Mouse (Mus musculus): ENCODE results near the gene Gpr183.

Gene Gpr183

DNA sequence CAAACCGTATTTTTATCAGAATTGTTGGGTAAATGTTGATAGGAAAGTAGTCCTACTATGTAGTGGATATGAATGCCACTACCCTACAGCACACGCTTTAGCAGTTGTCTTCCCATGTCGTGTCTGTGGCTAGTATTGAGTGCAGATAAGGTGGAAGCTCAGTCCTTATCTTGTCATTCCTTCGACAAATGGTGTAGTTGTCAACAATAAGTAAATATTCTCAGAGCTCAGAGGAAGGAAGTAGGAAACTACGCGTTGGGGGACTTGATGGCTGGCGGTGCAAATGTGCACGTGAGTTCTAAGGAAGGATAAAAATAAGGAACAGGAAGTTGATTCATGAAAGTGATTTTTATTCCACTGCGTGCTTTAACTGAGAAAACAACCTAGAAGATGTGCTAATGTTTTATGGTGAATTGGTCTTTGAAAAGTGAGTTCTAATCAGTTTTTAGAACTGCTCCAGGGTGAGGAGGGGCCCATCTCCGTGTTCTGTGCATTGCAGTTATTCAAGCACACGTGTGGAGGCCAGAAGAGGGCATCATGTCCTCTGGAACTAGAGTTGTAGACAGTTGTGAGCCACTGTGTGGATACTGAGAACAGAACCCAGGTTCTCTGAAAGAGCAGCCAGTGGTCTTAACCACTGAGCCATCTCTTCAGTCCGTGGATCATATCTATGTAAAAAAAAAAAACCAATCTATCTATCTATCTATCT lies 35.6 kb downstream of the Gpr183 start:
- no peak for DNase-seq

DNA sequence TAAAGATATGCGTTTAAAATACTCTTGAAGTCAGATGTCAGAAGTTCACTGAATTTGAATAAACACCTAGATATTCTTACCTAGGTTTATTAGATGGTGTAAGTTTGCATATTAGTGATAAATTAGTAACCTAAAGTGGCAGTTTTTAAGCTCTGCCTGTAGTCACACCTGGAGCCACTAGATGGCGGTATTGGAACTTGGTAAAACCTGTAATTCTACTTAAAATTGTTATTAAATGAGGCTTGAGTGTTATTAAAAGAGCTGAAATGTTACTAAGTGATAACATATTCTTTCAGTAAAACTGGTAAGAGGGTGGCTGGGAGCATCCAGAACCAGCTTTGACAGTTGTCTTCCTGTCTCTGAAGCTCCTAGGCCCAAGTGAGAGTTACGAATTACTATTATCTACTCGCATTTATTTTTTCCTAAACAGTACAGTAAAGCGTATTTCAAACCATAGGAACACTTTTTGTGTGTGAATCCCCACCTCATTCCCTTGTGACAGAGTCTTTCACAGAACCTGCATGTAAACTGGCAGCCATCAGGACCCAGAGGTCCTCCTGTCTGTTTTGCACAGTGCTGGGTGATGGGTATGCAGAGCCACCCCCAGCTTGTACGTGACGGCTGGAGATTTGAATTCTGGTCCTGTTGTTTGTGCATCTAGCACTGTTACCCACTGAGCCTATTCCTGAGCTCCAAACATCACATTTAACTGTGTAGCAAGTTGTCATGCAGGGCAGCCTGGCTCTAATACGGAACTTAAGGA lies 36.4 kb downstream of the Gpr183 start:
- DNase-seq = peak; percentile 29

DNA sequence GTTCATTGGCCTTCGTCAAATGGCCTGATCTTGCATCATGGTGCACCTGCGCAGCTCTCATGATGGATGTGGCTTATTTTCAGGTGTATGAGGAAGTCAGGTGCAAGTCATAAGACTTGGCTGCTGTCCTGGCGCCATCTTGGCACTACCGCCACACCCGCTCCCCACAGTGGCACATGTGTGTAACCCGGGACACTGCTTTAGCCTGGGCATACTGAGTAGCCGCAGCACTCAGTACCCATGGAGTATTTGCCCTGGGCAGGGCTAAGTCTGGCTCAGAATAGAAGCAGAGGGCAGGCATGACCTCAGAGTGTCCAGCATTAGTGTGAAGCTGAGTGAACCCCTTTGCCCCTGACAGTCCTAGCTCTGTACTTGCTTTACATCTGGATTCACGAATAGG lies 37.5 kb downstream of the Gpr183 start:
- DNase-seq = no peak

DNA sequence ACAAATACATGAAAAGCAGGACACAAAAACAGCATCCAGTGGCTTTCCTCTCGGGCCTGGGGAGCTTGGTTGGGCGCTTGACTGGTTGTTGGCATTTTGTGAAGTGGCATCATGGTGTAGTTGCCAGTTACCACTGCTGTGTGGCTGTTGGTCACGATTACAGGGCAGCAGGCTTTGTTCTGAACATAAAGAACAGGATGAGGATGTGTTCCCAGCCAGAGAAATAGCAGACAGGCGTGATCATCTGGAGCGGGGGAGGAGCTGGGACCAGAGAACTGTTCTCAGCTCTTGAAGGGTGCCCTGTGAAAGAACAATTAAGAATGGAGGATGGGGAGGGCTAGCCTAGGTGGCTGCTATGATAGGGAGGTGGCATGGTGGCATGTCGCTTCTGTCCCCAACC lies 38.1 kb downstream of the Gpr183 start:
- no peak for DNase-seq

DNA sequence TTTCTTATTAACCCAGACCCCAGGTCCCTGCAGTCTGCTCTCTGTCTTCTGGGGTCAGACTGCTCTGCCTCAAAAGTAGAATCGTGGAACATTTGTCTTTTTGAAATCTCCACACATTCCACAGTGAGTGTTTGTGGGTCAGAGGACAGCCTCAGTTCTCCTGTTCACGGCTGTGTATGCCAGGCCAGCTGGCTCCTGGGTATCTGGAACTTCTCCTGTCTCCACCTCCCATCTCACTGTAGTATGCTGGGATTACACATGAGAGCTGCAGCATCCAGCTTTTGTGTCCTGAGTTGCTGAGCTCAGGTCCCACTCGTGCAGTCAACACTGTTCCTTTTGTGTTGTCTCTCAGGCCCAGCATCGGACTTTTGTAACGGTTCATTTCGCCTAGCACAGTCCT lies 40.1 kb downstream of the Gpr183 start:
- no peak for DNase-seq

DNA sequence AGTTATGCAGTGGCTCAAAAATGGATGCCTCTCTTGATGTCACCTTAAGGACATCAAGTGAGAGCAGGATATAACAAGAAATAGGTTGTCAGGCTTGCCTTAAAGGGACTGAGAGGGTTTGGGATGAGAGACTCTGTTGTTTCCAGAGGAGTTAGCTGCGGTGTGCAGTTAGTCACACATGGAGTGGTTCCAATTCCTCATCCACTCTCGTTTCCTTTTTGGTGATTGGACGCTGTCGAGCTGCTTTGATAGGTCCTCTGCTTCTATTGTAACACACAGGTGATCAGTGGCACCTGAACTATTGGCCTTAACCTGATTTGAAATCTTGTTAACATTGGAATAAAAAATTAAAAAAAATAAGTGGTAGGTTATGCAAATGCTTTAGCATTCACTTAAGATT lies 42.3 kb downstream of the Gpr183 start:
- no peak for DNase-seq

DNA sequence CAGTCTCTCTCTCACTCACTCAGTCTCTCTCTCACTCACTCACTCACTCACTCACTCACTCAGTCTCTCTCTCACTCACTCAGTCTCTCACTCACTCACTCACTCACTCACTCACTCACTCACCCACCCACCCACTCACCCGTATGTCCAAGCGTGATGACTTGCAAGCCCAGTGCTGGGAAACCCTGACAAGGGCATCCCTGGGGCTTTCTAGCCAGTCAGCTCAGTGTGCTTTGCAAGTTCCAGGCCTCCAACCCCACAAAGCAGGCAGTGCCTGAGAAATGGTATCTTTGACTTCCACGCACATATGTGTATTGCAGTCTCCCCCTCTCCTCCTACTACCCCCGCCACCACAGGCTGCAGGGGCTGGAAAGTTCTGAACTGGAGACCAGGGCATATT lies 43.0 kb downstream of the Gpr183 start:
- DNase-seq = no peak

DNA sequence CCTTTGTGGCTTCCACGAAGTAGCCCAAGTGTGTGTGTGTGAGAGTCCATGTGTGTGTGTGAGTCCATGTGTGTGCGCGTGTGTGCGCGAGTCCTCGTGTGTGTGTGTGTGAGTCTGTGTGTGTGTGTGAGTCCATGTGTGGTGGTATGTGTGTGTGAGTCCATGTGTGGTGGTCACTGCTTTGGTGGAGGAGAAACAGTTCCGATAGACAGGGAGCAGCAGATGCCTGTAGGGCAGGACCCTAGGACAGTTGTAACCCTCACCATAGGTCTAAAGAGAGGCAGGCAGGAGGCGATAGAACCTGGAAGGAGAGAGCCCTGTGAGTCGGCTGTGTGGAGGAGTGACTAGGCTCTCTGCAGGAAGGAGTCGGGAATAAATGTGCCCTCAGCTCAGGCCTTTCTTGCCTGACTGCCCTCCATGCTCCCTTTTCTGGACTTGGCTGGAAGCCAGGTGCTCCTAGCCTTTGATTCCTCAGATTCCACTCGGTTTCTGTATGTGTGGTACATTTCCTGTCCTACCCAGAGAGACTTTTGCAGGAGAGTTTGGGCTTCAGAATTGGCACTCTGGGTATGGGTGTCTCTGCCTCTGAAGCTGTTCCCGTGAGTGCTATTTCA lies 44.4 kb downstream of the Gpr183 start:
- DNase-seq = no peak

DNA sequence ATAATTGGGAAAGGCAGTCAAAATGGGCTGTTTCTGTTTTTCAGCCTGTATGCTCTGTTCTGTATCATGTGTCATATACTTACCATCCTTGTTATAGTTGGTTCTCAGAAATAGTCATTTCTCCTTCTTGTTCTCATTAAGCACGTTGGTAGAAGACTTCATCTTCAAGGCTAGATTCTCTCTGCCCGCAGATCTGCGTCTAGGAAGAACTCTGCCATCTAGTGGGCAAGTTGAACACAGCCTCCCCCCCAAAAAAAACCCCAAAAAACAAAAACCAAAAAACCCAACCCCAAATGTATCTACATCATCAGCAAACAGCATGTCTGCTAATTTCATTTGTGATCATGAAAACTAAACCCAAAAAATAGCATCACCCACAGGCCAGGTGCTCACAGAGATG lies 45.2 kb downstream of the Gpr183 start:
- DNase-seq = no peak

DNA sequence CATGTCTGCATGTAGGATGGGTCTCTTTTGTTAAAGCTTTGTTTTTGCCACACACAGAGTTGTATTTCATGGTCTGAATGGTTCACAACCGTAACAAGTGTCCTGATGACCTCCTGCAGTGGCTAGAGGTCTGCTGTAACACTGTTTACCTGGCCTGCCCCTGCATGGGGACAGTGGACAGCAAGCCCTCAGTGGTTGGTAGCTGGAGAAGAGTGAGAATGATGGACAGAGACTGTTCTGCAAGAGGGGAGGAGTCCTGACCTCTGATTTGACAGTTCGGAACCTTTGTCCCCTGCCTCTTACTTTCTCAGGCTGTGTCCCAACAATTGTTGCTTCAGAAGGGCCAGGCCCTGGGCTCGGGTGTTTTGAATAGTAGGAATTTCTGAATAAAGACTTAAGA lies 46.7 kb downstream of the Gpr183 start:
- DNase-seq = no peak

DNA sequence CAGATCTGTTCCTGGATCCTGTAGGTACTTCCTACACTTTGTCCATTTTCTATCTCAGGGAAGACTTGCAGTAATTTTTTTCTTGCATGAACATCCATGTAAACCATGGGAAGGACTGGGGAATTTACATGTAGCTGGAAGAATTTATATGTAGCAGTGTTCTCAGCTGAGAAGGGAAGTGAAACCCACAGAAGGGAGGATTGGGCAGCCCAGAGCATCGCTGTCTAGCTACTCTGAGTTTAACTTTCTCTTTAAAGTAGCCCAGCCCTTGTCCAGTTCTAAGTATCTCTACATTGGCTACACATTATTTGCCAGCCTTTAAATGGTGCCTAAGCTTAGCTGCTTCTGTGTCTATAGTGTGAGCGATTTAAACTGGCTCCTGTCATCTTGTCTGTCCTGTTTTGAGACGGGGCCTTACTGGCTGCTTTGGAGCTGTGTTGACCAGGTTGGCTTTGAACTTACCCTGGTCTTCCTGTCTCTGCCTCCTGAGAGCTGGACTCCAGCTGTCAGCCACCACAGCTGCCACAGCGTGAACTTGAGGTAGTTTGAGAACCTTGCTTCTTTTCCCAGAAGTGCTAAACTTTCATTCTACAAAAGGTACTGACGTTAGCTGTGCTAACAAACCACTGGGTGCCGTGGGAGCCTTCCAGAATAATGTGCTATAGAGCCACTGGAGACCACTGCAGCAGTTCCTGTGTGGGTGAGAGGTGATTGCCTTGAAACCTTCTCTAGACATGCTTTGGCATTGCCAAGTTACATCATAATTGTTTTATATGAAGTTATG lies 48.5 kb downstream of the Gpr183 start:
- no peak for DNase-seq

DNA sequence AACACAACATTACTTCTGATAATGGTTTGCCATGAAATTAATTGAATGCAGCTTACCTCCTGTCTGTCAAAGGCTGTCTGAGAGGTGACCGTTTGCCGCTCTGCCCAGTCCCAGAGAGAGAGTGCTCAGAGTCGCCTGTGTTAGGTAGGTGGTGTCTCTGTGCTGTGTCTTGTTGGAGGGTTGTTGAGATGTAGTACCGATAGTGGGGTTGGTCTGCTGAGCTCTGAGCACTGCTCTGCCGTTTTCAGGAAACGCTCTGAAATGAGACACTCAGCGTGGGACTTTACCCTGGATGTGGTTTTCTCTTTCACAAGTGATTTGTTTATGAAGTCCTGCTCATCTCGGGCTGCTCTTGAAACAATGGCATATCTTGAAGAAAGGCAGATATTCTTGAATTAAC lies 49.4 kb downstream of the Gpr183 start, which contains the start of gene Gpr18:
Gpr18 (minus strand) TSS at position 161 of the 400 bp plus-strand sequence.
- DNase-seq = no peak

DNA sequence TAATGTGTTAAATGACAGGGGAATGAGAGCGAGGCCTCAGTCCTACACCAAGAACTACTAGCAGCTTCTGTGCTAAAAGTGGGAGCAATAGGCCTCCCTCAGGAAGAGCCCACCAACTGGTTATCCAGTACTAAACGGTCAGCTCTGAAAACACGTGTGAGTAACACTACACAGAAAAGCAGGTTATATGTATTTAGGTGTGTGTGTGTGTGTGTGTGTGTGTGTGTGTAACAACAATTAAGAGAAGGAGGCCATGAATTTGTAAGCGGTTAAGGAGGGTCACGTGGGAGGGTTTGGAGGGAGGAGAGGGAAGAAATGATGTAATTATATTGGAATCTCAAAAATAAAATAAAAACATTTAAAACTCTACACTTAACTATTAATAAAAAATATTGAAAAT lies 49.9 kb downstream of the Gpr183 start:
- DNase-seq = no peak

DNA sequence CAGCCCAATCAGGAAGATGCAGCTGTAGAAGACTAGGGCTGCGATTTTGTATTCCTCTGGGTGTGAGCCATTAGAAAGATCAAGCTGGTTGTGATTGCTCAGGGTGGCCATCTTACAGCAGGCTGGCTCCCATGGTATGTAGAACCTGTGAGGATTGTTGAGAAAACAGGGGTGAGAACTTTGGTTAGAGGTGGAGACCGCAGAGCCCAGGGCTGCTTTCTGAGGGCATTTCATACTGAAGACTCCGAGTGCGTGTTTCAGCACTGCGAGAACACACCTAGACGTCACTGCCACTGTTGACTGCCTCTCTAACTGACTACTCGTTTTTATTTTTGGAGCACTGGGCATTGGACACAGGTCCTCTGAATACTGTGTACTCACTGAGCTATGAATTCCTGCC lies 52.5 kb downstream of the Gpr183 start:
- DNase-seq = no peak

DNA sequence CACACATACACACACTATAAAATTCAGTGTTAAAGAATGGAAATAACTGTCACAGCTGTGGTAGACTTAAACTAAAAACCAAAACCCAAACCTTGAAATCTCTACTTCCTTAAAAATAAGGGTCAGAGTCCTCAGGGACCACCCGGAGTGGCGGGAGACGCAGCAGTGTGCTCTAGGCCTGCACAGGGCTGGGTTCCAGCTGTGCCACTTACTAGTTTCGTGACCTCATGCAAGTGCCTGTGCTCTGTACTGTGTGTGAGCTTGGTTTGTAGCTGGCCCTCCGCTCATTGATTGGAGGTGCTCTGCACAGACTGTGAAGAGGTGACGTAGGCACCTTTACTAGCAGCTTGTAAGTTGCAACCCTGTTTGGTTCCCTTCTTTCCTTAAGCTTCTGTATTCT lies 55.1 kb downstream of the Gpr183 start:
- no peak for DNase-seq

DNA sequence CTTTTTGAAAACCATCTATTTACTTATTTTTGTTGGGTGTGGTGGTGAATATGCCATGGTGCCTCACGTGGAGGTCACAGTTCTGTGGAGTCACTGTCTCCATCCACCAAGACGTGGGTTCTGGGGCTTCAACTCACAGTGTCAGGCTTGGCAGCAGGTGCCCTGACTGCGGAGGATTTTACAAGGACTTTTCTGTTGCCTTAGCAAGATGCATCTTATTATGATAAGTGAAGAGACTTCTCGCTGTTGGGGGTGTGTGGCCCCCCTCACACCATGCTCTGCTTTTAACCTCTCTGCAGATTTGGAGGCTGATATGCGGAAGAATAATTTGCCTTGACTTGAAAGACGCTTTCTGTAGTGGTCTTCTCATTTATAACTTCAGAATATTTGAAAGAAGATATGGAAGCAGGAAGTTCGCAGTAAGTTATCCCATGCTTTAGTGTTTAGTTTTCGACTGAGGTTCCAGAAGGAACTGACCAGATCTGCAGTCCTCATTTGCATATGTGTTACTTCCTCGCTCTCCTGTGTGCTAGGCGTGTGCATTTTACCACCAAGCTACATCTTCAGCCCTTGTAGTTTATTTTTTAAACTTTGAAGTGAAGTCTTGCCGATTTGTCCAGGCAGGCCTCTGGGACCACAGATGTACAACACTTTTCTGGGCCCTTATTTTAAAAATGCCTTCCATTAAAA lies 57.9 kb downstream of the Gpr183 start:
- DNase-seq = no peak

DNA sequence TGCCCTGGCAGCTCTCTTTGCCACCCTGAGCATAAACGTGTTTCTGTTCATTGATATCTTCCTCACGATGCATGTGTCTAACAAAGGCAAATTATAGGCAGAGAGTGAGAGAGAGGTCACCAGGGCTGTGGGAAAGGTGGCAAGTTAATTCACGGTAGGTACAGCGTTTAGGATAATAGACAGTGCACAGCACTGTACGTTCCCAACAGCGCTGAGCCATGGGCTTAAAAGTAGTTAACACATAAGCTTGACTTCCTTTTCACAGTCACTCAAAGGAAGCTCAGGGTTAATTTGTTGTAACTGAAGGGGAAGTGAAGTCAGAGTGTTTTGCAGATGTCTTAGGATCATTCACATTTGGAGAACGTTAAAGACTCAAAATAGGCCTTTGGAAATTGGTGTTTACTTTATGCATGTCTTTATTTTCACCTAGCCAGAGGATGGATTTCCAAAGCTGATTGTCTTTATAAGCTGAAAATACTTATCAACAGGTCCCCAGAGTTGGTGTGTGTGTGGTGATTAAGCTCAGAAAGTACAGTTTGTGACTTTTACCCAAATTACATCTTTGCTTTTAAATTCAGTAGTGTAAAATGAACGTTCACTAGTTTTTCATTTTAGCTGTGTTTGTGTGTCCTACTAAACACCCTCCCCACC lies 58.5 kb downstream of the Gpr183 start:
- no peak for DNase-seq

DNA sequence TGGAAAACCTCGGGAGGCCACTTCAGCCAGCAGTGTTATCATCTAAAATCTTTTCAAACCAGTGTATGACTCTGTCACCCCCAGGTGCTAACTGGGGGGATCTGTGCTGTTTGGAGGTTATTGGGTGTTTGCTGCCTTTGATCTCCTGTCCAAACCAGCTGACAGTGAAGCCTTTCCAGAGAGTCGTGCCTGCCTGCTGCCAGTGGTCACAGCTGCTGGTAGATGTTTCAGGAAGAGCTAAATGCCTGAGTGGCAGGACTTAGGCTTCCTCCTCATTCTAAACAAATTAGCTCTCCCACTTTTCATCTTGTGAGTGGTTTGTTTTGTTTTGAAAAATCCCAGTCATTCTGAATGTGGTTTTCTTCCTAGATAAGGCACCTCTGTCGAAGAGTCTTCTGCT lies 60.2 kb downstream of the Gpr183 start:
- no peak for DNase-seq

DNA sequence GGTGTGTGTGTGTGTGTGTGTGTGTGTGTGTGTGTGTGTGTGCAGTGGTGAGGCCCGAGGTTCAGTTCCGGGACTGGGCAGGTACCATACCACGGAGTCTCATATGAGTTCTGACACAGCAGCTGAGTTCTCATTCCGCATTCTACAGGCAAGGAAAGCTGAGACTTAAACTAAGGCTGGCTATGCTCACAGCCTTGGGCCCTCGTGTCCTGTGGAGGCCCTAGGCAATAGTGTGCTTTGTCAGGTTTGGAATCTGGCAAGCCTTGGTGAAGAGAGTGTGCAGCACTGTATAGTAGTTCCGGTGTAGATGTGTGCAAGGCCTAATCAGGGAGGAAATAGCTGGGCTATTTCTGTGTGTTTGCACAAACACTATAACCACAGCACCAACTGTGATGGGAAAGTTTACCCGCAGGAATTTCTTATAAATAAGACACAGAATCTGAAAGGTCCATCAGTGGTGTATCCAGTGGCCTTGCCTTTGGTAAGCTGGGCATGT lies 61.6 kb downstream of the Gpr183 start:
- no peak for DNase-seq

Measured in right cerebral cortex, postnatal 25 days (tissue).